8 mouse cellular contexts compared by ENCODE assay signal in the genomic region with DNA sequence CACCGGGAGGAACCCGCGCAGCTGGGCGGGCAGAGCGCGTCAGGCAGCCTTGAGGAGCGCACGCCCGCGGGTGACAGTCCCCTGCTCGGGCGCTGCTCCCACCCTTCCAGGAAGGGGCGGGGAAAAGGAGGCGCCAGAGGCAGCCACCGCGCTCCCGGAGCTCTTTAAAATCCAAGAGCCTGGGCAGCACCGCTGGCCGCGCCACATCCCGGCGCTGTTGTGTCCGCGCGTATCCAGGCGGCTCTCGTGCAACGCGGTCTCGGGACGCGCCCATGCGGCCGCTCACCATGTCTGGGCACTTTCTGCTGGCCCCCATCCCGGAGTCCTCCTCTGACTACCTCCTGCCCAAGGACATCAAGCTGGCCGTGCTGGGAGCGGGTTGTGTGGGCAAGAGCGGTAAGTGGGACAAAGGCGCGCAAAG. TPM values are rescaled to one million over a fixed set of nuclear protein-coding genes. Genes with fewer than 3 reads are reported as not detected.
DNase-seq lines count a peak whose midpoint lies in the region; ATAC-seq and TF ChIP-seq lines count a peak whose summit lies in the region.

A gene (plus strand): TSS at position 127 of the 421 bp plus-strand sequence.

- 2% methylated on average over 40 of the region's 40 CpGs for WGBS in lung, adult 2 months
- WGBS in olfactory bulb, adult 2 months: under 1% methylated on average over 40 of the region's 40 CpGs

- DNase-seq in Patski (ENCODE audit: low read depth, low spot score): no peak
- DNase-seq in cerebellum, postnatal 10 days: peak; percentile 81 to 85
- DNase-seq in heart, postnatal 4 days: peak; percentile 88
- DNase-seq in layer of hippocampus, adult 2 months (ENCODE audit: low spot score in 2 of 2): peak; percentile 73 to 77
- peak; percentile 89 for DNase-seq in lung, adult 2 months
- DNase-seq in urinary bladder, adult 18-20 months (ENCODE audit: low spot score in 2 of 2): peak; percentile 51 to 74

- peak within 1 kb of the TSS; percentile 83 for H3K4me3 ChIP-seq in layer of hippocampus, adult 2 months
- H3K4me3 ChIP-seq in lung, adult 2 months (replicated peaks; ENCODE audit: extremely low read depth, low read depth, low read length): peak within 1 kb of the TSS; percentile 69
- peak within 1 kb of the TSS; percentile 88 for H3K4me3 ChIP-seq in olfactory bulb, adult 2 months (ENCODE audit: insufficient read depth, low read depth, low read length)

- H3K27ac ChIP-seq in layer of hippocampus, adult 2 months: peak within 1 kb of the TSS; percentile 80
- H3K27ac ChIP-seq in olfactory bulb, adult 2 months (ENCODE audit: insufficient read depth, low read depth, low read length): peak within 1 kb of the TSS; percentile 88

- CTCF ChIA-PET in Patski (lab: Charles Lee): interaction anchor here (0.9 to 6.0 kb wide), 11 partner anchors 10 to 169 kb away, joined by 3 to 46 read pairs (median 5); no protein-coding TSS in a partner anchor

- in situ Hi-C loops in Patski (cut with MboI; ENCODE audit: low pct_unique_long_range_greater_than_20kb): loop anchor here (5.0 kb wide), 1 partner anchor 153 kb away; no protein-coding TSS in a partner anchor

- no peaks in the 10 kb centered on the region for H3K27me3 ChIP-seq in Patski

- TF ChIP-seq CTCF in Patski (IDR thresholded peaks at IDR 0.05): peak; percentile 46
- peak; percentile 46 for TF ChIP-seq CTCF in layer of hippocampus, adult 2 months (conservative IDR thresholded peaks at IDR 0.05)
- TF ChIP-seq CTCF in lung, adult 2 months (IDR thresholded peaks at IDR 0.05; ENCODE audit: insufficient read depth, low read length): no peak
- TF ChIP-seq CTCF in olfactory bulb, adult 2 months (IDR thresholded peaks at IDR 0.05; ENCODE audit: insufficient read depth, low read depth, low read length): no peak

- peak; percentile 90; the same call in 1 of the 2 replicates for TF ChIP-seq POLR2A in lung, adult 2 months (IDR thresholded peaks at IDR 0.05; ENCODE audit: borderline replicate concordance, extremely low read depth, low read depth, low read length)
- peak; percentile 70 for TF ChIP-seq POLR2A in olfactory bulb, adult 2 months (IDR thresholded peaks at IDR 0.05; ENCODE audit: insufficient read depth, low read depth, low read length)

- peaks cover 5% of the 10 kb centered on the region; the same call in 1 of the 2 replicates for H3K4me1 ChIP-seq in lung, adult 2 months (ENCODE audit: control insufficient read depth, insufficient read depth, low read length)
- H3K4me1 ChIP-seq in olfactory bulb, adult 2 months (ENCODE audit: control insufficient read depth, insufficient read depth, low read length): peaks cover 20% of the 10 kb centered on the region

- ATAC-seq in Patski: peak; percentile 81
- peak; percentile 92 for ATAC-seq in frontal cortex, adult (ENCODE audit: low TSS enrichment)

- POLR2A ChIA-PET in Patski (lab: Charles Lee): interaction anchor here (0.8 to 6.2 kb wide), 29 partner anchors 10 to 167 kb away, joined by 3 to 85 read pairs (median 5); a partner anchor contains a TSS

RNA-seq across cellular contexts. Expression of the gene that starts here (rescaled TPM):
- polyA plus RNA-seq in Patski (2021): 630 TPM
- 1 to 10 TPM; 6.0 to 6.6 TPM for total RNA-seq in heart, postnatal 4 days (2021)
- 10 to 100 TPM; 11.0 to 13.7 TPM for total RNA-seq in layer of hippocampus, adult 2 months (2021)
- 20.5 and 26.7 TPM in 2 replicates for polyA plus RNA-seq in lung, adult 2 months (2012; rRNA removed)
- polyA plus RNA-seq in olfactory bulb, adult 2 months (2012; ENCODE audit: insufficient read depth, insufficient read length, low replicate concordance, missing spikeins): not detected in 2 replicates

Comparison
In these comparisons a context has a peak if more than half of its experiments do, and no peak if none do; other contexts are left out.
1. RNA of the gene that starts here (polyA plus RNA-seq): 630 TPM in Patski (single experiment) and 20.5 to 26.7 TPM in lung, adult 2 months; not detected in olfactory bulb, adult 2 months; every median in the first group is over 10 times any median in the second.
2. RNA of the gene that starts here (polyA plus RNA-seq): 630 TPM in Patski (single experiment); 20.5 to 26.7 TPM in lung, adult 2 months; every median in the first group is over 10 times any median in the second.
3. CTCF ChIP-seq: peak in Patski (single experiment) and layer of hippocampus, adult 2 months (single experiment); none in lung, adult 2 months (single experiment) and olfactory bulb, adult 2 months (single experiment).
4. Peak in every context shown above with its lines, with median percentiles within 50 percentile points of each other: H3K4me3 ChIP-seq.